In the genomic region with DNA sequence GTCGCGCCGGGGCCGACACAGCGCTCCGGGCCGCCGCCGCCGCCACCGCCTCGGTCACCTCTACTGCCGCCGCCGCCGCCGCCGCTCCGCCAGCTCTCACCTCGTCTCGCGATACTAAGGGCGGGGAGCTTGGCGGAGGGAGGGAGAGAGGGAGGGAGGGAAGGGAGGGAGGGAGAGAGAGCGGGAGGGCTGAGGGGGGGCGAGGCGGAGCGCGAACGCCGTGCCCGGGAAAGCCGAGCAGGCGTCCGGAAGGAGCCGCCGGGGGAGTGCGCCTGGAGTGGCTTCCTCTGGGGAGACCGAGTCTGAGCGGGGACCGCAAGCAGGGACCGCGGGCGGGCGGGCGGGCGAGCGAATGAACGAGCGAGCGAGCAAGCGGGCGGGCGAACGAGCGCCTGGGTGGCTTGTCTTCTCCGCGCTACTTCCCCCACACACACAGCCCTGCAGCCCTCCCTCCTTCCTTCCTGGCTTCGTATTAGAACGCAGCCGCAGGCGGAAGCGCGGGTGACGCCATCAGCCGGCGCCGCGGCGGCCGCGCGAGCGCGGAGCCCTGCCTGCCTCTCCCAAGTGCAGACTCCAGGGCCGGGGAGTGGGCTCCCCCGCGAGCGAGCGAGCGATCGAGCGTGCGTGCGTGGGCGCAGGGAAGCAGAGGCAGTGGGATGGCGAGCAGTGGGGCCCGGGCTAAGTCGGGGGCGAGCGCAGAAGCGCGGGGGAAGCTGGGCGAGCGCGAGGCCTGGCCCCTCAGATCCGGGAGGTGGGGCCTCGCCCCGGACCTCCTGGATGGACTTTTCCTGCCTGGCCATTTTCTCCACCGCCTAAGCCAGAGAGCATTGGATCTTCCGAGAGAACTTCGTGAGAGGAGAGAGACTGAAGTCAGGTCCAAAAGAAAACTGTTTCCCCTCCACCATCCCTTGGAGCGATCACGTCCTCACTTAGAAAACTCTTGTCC, we compare ENCODE assay signal across 8 mouse cellular contexts. TPM values are rescaled to one million over a fixed set of nuclear protein-coding genes. Genes with fewer than 3 reads are reported as not detected.
DNase-seq lines count a peak whose midpoint lies in the region; ATAC-seq and TF ChIP-seq lines count a peak whose summit lies in the region.

A gene (minus strand): TSS at position 457 of the 946 bp plus-strand sequence.

- WGBS in hindbrain, embryonic 14.5 days, result under 1% methylated on average over 58 of the region's 104 CpGs

- H3K4me2 ChIP-seq in hindbrain, embryonic 14.5 days (replicated peaks), result peak within 1 kb of the TSS; percentile 83

- CTCF ChIA-PET in Patski (lab: Charles Lee), result interaction anchor here (0.9 kb wide), 1 partner anchor 149 kb away, joined by 3 read pairs; no protein-coding TSS in a partner anchor

- peaks cover 15% of the 10 kb centered on the region for H3K4me1 ChIP-seq in hindbrain, embryonic 14.5 days (replicated peaks; ENCODE audit: control insufficient read depth, insufficient read depth, low read length)

- DNase-seq in Patski (ENCODE audit: low read depth, low spot score), result peak; percentile 80
- peak; percentile 94 to 95 for DNase-seq in cerebellum, postnatal 14 days
- peak; percentile 77 to 88 for DNase-seq in frontal cortex, postnatal 25 days (ENCODE audit: low spot score in 2 of 2)
- peak; percentile 95 for DNase-seq in hindbrain, embryonic 14.5 days (ENCODE audit: low spot score)
- DNase-seq in left cerebral cortex, adult 11 months (ENCODE audit: low spot score), result peak; percentile 85
- DNase-seq in lung, postnatal 4 days, result peak; percentile 92 to 95
- peak; percentile 89 for DNase-seq in retina, postnatal 7 days (ENCODE audit: low read depth, low spot score)
- peak; percentile 87 for DNase-seq in urinary bladder, adult 2 months (ENCODE audit: low spot score)

- no peaks in the 10 kb centered on the region for H3K27me3 ChIP-seq in Patski
- H3K27me3 ChIP-seq in hindbrain, embryonic 14.5 days (ENCODE audit: control insufficient read depth, insufficient read depth, low read length), result no peaks in the 10 kb centered on the region

- no peak for TF ChIP-seq CTCF in Patski (IDR thresholded peaks at IDR 0.05)

- no peaks in the 10 kb centered on the region for H3K9me3 ChIP-seq in hindbrain, embryonic 14.5 days (ENCODE audit: control insufficient read depth, low read length)

- H3K9ac ChIP-seq in hindbrain, embryonic 14.5 days, result peak within 1 kb of the TSS; percentile 90

- no peaks in the 10 kb centered on the region for H3K36me3 ChIP-seq in hindbrain, embryonic 14.5 days (replicated peaks; ENCODE audit: control insufficient read depth, insufficient read depth)

- peak; percentile 80 for ATAC-seq in Patski
- peak; percentile 96 for ATAC-seq in hindbrain, embryonic 14.5 days (ENCODE audit: low FRiP score)

- peak within 1 kb of the TSS; percentile 64 for H3K4me3 ChIP-seq in hindbrain, embryonic 14.5 days (replicated peaks; ENCODE audit: low read length)

- in situ Hi-C loops in Patski (cut with MboI; ENCODE audit: low pct_unique_long_range_greater_than_20kb), result loop anchor here (5.0 to 25.0 kb wide), 2 partner anchors 144 to 904 kb away; a partner anchor contains a TSS

- POLR2A ChIA-PET in Patski (lab: Charles Lee), result interaction anchor here (0.8 to 1.4 kb wide), 2 partner anchors 10 to 134 kb away, joined by 3 read pairs; no protein-coding TSS in a partner anchor

- peak within 1 kb of the TSS; percentile 99 for H3K27ac ChIP-seq in hindbrain, embryonic 14.5 days

RNA-seq across cellular contexts. Expression of the gene that starts here (rescaled TPM):
- 79.5 TPM for polyA plus RNA-seq in Patski (2021)
- 34.8 and 37.9 TPM in 2 replicates for polyA plus RNA-seq in hindbrain, embryonic 14.5 days (2014; fragmentation: Nextera tagmentation; extraction: Ambion mirVana)
- 33.5 and 41.5 TPM in 2 replicates for polyA plus RNA-seq in urinary bladder, adult 2 months (2012; rRNA removed)

Comparison
In these comparisons a context has a peak if more than half of its experiments do, and no peak if none do; other contexts are left out.
1. Peak in every context shown above with its lines: DNase-seq, ATAC-seq, H3K4me3 ChIP-seq and H3K27ac ChIP-seq.